Mouse (Mus musculus) olfactory bulb, adult 2 months (tissue): Measurements from ENCODE around the gene Fem1b.

Source experiments
- CTCF ChIP-seq: fragments of 200-500 bp; IDR thresholded peaks from 2 replicates; pipeline ENCODE4 v1.5.1; 2012; ENCODE audit warnings: low read depth, mild to moderate bottlenecking, low read length, moderate library complexity; ENCODE audit not compliant: insufficient read depth
- POLR2A ChIP-seq: fragments of 200-500 bp; IDR thresholded peaks from 2 replicates; pipeline ENCODE4 v1.6.1; 2012; ENCODE audit warnings: mild to moderate bottlenecking, low read depth, low read length, moderate library complexity; ENCODE audit not compliant: insufficient read depth

DNA sequence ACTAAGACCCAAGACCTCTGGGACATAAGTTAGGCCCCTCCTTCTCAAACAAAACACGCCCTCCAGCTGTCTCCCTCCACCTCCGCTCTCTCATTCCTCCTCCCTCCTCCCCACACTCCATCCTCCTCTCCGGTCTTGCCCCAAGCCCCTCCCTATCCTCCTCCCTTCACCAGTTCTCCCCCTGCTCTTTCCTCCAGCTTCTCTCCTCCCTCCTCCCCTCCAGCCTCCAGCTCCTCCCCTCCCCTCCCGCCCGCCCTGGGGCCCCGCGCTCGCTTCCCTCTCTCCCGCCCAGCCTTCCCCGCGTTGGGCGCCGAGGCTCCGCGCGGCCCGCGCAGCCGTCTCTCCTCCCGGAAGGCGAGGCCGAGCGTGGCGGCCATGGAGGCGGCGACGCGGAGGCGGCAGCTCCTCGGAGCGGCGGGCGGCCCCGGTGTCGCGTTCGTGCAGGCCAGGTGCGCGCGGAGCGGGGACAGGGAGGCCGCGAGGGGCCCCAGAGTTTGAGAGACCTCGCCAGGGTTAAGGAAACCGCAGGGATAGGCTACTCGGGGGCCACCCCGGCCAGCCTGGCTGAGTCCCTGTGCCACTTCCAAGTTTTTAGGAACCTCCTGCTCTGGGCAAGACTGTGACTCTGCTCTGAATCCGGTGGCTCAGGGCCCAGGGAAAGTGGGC, 26.9 kb upstream of the Fem1b start, which contains the start of gene Cln6:
- TF ChIP-seq POLR2A (no peak), CTCF (no peak)
